Mouse (Mus musculus) cortical plate, adult 2 months (tissue): ENCODE measurements at regions not wholly inside any gene's neighbourhood (a gene's known extent, or its start where the extent isn't known, plus 50 kb on each side); places are given as distances from the start of the nearest gene placed in this dataset.

Experiments
- H3K27ac ChIP-seq: fragments of 200-500 bp; 2 replicates; pipeline ENCODE4 v1.5.1; 2012; ENCODE audit warnings: low read length, control low read depth, inconsistent platforms; ENCODE audit not compliant: insufficient read depth
- H3K4me1 ChIP-seq: fragments of 200-500 bp; 2 replicates; pipeline ENCODE4 v1.6.1; 2011; ENCODE audit warnings: low read length; ENCODE audit not compliant: control insufficient read depth, insufficient read depth
- H3K4me3 ChIP-seq: fragments of 200-500 bp; 2 replicates; pipeline ENCODE4 v1.5.1; 2011; ENCODE audit warnings: mild to moderate bottlenecking, low read length, control low read depth; ENCODE audit not compliant: insufficient read depth
- CTCF ChIP-seq: fragments of 200-500 bp; IDR thresholded peaks from 2 replicates; pipeline ENCODE4 v1.5.1; 2011; ENCODE audit warnings: mild to moderate bottlenecking, control low read depth, low read length; ENCODE audit not compliant: insufficient read depth; ENCODE audit errors: extremely low read depth
- POLR2A ChIP-seq: fragments of 200-500 bp; IDR thresholded peaks from 2 replicates; pipeline ENCODE4 v1.6.1; 2011; ENCODE audit warnings: mild to moderate bottlenecking, low read length, control low read depth; ENCODE audit not compliant: insufficient read depth; ENCODE audit errors: extremely low read depth

GRCm38 (mm10) chr14:100366234-100366864 is 81.9 kb upstream of the Klf12 start:
- Histone ChIP-seq H3K4me1 (no peaks in the 10 kb centered on the region), H3K27ac (no peak overlapping the region), H3K4me3 (no peak overlapping the region)
- no peak for TF ChIP-seq CTCF
- no peak for TF ChIP-seq POLR2A

- H3K4me1 ChIP-seq = no peaks in the 10 kb centered on the region
- no peak overlapping the region for H3K4me3 ChIP-seq
- no peak overlapping the region for H3K27ac ChIP-seq
- no peak for TF ChIP-seq CTCF
- TF ChIP-seq POLR2A = no peak
These were observed 78.3 kb upstream of the Klf12 start for GRCm38 (mm10) chr14:100362786-100363185.

DNA sequence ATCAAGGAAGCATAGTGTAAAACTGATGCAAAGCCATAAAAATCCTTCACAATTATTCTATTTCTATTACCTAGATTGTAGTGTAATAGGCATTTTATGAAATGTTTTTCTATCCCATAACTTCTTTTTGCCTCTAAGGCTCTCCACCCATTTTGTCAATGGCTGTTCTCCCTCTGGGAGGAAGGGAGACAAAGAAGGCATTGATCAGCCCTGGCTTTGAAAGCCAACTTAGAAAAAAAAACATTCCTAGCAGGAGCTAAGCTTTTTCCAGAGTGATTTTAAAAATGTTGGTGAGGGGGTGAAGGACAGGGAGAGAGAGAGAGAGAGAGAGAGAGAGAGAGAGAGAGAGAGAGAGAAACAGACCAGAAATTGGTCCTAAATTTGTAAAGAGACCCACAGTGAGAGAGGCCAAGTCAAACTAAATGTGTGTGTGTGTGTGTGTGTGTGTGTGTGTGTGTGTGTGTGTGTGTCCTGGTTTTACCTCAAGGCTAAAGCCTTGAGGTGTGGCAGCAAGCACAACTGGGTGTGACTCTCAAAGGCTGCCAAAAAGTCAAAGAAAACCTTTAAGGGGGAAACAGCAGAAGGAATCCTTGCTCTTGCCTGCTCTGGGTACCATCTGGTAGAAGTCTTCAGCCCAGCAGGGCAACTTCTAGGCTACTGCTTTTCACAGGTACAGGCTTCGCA is 77.0 kb upstream of the Klf12 start:
- TF ChIP-seq CTCF (no peak), POLR2A (no peak)
- H3K27ac ChIP-seq = no peak overlapping the region
- H3K4me1 ChIP-seq = no peaks in the 10 kb centered on the region
- no peak overlapping the region for H3K4me3 ChIP-seq

- no peak overlapping the region for H3K27ac ChIP-seq
- no peak overlapping the region for H3K4me3 ChIP-seq
- TF ChIP-seq CTCF = no peak
- TF ChIP-seq POLR2A = no peak
- H3K4me1 ChIP-seq = no peaks in the 10 kb centered on the region
These were observed 75.4 kb upstream of the Klf12 start for GRCm38 (mm10) chr14:100359881-100360280.

DNA sequence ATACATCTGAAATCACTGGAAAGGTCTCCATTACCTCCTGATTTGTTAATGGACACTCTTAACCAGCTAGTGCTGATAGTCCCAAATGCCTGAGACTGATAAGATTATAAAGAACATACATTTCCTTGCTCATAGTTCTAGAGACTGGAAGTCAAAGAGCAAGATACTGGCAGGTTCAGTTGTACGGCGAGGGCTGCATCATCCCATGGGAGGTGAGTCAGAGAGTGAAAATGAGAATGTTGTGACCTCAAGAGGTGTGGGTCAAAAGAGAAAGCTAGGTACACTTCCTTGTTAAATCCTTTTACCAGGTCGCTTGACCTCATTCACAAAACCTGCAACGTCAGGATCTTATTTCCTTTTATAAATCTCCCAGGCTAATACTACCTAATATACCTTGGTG is 72.7 kb upstream of the Klf12 start:
- TF ChIP-seq CTCF (no peak), POLR2A (no peak)

DNA sequence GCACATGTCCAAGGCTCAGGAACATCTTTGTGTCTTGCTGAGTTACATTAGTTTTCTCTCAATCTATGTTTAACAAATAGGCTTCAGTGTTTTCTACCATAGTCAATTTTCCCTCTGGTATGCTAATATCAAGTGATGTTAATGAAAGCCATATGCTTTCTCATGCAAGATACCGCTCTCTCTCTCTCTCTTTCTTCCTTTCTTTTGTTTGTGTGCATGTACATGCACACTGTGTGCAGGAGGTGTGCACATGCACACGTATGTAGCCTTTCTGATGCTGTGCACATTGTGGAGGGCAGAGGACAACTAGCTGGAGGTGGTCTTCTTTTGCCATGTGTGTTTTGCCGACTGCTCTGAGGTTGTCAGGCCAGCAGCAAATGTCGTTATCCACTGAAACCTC is 69.0 kb upstream of the Klf12 start:
- H3K4me1 ChIP-seq = no peaks in the 10 kb centered on the region
- H3K4me3 ChIP-seq = no peak overlapping the region
- H3K27ac ChIP-seq = no peak overlapping the region
- TF ChIP-seq CTCF (no peak), POLR2A (no peak)

More for the DNA sequence above, 72.7 kb upstream of the Klf12 start:
- Histone ChIP-seq H3K4me3 (no peak overlapping the region), H3K4me1 (no peaks in the 10 kb centered on the region), H3K27ac (no peak overlapping the region)

DNA sequence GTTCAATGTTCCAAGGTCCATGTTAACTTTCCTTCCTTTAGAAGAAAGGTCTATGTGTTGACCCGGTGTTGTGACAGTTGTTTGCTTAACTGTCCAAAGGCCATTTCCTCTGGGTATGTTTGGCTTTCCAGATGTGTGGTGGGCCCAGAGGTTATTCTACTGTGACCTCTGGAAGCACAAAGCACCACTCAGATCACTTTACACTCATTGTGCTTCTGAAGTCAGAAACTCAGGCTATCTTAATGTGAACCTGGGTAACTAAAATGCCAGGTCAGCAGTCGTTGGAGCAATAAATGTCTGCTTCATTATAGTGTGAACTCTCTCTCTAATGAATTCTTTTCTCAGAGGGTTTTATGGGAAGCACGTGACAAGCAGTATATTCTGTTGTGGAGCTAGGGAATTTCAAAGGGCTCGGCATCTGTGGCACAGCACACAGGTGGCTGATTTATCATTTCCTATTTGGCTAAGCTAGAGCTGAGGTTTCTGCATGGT is 68.5 kb upstream of the Klf12 start:
- Histone ChIP-seq H3K4me3 (no peak overlapping the region), H3K4me1 (no peaks in the 10 kb centered on the region), H3K27ac (no peak overlapping the region)
- TF ChIP-seq POLR2A = no peak
- no peak for TF ChIP-seq CTCF

- no peak for TF ChIP-seq CTCF
- no peak for TF ChIP-seq POLR2A
- Histone ChIP-seq H3K27ac (no peak overlapping the region), H3K4me3 (no peak overlapping the region), H3K4me1 (no peaks in the 10 kb centered on the region)
These were observed 66.5 kb upstream of the Klf12 start for GRCm38 (mm10) chr14:100351004-100351403.

DNA sequence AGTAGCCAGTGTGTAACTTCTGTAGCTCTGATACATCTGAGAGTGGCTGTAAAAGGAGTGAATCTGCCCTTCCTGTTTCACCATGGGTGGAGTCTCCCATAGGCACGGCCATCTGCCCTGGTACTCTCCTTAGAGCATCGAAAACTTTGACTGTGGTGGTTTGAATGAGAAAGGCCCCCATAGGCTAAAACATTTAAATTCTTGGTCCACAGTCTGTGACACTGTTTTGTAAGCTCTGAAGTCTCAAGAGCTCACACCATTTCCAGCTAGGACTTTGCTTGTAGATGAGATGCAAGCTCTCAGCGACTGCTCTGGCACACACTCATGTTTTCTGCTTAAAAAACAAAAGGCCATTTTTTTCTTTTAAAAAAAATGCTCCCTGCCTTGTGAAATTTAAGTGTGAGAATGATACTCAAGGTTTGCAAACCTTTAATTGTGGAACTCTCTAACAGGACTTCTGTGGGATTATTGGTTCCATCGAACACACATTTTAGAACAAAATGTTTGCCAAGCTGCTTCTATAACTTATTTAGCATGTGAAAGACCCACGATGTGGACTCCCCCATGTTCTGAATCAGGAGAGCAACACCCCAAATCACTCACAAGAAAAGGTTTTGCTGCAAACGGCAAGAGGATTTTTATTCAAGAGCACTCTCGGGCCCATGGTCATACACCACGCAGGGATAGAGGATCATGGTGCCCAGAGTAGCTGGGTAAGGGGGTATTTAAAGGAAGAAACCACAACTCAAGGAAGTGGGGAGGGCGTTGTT is 65.7 kb upstream of the Klf12 start:
- Histone ChIP-seq H3K4me1 (no peaks in the 10 kb centered on the region), H3K27ac (no peak overlapping the region), H3K4me3 (no peak overlapping the region)
- no peak for TF ChIP-seq POLR2A
- no peak for TF ChIP-seq CTCF
